Mouse (Mus musculus) testis, adult 2 months (tissue): ENCODE results near the gene Rsu1.

Source experiments
- CTCF ChIP-seq: fragments of 200-500 bp; IDR thresholded peaks from 2 replicates; pipeline ENCODE4 v1.5.1; 2012; ENCODE audit warnings: low read depth, mild to moderate bottlenecking, inconsistent platforms, low read length, moderate library complexity; ENCODE audit not compliant: control insufficient read depth, insufficient read depth, insufficient replicate concordance
- POLR2A ChIP-seq: fragments of 200-500 bp; IDR thresholded peaks from 2 replicates; pipeline ENCODE4 v1.6.1; 2012; ENCODE audit warnings: low read depth, mild to moderate bottlenecking, inconsistent platforms, low read length, moderate library complexity; ENCODE audit not compliant: control insufficient read depth

- TF ChIP-seq CTCF, result no peak
- TF ChIP-seq POLR2A, result no peak
These were observed 12.6 kb downstream of the Rsu1 start for GRCm38 (mm10) chr2:13258606-13259005.
